Mouse (Mus musculus) right cerebral cortex, postnatal 25 days (tissue): ENCODE data around the gene Rabgap1l.
A peak's percentile ranks its signal among the peaks of the same experiment; 100 is the strongest.
"Not testable (repeated sequence)": the region's sequence is repeated elsewhere in the genome, so short reads cannot be mapped to it uniquely, and the experiment has no call there.

Experiments used
- DNase-seq: peaks from one replicate; pipeline ENCODE4 v3.0.0; 2022

Rabgap1l gene

DNA sequence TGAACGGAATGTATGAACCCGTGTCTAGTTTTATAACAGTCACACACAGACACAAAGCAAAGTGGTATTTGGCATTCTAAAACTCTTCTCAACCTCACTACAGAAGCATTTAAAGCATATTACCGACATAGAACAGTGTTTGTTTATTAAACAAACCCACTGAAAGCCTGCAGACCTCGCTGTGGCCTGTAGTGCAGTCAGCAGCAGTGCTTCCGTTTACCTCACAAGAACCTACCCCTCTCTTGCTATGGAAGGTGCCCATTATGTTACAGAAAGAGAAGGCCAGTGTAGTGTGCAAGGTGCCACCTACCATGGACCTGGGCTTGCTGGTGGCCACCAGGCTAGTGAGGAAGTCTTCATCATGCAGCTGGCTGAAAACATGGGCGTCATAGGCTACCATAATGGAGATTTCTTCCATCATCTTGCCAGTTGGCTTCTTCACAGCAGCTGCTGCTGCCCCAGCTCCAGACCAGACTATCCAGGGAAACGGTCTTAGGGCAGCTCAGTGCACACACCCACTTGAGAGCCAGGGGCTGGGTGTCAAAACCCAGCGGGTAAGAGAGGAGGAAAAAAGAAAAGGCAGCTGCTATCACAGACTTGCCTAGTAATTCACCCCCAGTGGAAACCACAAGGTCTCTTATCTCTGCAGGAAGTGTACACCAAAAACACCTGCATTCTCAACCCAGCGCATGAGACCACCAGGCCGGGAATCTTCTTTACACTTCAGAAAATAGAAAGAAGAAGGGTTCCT is 486.0 kb downstream of the Rabgap1l start:
- no peak for DNase-seq

DNA sequence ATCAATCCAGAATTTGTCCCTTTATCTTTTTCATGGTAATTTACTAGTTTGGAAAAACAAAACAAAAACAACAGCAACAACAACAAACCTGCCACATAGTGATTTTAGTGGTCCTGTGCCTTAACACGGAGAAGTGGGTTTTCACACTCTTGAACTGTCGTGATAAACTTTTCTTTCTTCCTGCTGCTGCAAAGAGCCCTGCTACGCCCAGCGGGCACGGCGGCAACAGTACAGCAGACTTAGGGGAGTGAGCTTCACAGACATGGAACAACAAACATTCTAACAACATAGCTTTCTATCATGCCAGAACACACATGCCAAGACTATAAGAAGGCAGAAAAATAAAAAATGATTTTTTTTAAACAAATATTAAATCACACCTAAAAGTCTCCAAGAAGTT is 486.7 kb downstream of the Rabgap1l start:
- DNase-seq = no peak

DNA sequence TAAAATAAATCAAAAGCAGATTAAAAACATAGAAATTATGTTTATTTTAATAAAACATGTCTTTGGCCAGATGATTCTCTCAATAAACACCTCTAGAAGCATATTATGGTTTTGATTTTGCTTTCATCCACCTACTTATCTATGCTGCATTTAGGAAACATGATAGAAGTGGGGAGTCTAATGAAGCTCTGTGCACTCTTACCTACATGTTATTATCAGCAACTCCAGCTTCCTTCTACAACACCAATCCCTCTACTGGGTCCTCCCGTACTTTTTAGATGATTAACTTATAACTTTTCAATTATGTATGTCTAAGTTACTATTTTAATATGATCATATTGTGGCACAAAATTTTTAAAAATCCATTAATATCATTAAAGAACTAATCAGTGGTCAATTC is 487.2 kb downstream of the Rabgap1l start:
- no peak for DNase-seq

DNA sequence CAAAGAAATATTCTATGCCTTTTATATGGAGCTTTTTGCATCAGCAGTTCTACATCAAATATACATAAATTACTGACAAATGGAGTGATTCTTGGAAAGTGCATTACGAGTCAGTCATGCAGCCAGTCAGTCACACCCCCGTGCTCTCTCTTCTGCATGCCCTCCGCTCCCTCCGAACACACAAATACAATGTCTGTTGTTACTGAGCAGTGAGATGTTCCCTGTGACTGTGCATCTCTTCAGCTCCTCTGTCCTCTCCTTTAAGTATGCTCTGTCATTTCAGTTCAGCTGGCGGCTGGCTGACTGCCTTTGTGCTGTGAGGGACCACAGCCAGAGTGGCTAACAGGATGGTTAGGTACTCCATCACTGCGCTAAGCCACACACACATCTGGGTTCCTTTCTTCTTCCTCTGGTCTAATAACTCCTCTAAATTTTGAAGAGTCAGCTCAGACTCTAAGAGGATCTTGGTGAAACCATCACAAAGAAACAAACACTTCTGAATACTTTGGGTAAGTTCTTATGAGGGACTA is 488.0 kb downstream of the Rabgap1l start:
- DNase-seq = no peak

DNA sequence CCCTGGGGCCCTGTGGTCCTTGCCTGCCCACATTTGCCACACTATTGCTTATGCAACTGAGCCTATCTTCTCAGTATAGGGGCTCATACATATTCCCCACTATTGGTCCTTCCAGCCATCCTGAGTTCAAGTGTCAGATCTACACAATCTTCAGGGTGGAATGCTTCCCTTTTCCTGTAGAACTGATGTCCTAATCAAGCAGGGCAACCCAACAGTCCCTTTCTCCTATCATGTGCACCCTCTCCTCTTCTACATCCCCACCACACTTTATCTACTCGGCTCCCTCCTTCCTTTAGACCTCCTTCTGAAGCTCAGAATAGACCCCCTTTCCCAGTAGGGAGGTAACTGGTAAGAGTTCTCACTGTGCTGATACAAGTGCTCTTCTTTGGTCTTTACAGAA is 490.7 kb downstream of the Rabgap1l start:
- DNase-seq = no peak

DNA sequence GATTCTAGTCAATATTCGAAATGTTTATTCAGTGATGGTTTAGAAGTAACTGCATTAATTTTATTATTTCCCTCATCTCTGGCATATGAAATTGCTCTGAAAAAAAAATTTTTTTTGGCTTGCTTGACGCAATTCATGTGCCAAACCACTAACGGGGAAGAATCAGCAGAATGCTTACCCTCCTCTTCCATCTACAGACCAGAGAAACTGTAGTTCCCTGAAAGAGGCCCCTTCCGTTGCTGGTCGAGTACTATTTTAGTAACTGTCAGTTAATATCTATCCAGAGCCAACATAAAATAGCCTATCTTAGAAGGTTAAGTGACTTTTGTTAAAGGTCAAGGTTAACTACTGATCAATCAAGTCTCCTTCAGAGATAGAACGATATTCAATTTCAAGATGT is 491.9 kb downstream of the Rabgap1l start:
- no peak for DNase-seq

DNA sequence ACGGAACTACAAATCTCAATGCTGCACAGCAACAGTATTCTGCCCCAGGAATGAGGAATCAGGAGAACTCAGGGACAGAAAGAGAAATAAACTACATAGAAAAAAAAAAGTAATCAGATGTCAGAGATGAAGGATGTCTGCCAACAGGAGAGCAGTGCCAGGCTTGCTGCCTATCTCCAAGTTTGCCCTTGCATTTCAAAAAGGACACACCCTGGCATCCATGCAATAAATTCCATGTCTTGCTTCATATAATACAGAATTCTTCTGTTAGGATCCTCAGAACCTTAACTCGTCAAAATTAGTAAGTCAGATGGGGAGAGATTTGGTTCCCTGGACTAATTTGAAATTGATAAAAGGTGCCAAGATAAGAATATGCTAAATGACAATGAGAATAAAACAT is 492.3 kb downstream of the Rabgap1l start:
- DNase-seq = no peak

DNA sequence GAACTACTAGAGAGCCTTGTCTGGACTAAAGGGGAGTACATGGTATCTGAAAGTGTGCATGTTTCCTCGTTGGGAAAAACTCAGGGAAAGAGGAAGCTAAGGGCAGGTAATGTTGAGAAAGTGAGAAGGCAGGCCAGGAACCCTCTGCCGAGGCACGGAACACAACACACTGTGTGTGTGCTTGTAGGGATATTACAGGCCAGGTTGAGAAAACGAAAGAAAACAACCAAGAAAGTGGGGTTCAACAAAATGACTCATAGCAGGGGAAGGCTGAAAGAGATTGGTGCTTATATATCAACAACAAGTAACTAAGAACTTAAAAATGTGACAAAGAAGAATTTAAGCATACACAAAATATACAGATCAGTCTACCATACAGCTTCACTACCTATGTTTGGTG is 493.0 kb downstream of the Rabgap1l start:
- no peak for DNase-seq

DNA sequence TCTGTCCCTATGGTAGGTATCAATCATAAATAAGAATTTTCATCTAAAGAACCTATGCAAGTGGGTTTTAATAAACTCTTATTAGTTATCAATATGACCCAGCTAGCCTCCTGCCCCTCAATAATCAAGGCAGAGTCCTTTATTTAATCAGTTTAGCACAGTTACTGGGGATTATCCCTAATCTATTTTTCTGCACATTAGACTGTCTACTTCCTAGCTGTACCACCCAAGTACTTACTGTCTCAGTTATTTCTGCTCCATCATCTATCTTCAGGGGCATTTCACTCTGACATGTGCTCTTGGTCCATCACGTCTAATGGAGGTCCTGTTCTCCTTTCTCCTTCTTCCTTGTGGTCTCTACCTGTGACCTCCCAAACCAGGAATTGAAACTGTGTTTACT is 494.1 kb downstream of the Rabgap1l start:
- no peak for DNase-seq

DNA sequence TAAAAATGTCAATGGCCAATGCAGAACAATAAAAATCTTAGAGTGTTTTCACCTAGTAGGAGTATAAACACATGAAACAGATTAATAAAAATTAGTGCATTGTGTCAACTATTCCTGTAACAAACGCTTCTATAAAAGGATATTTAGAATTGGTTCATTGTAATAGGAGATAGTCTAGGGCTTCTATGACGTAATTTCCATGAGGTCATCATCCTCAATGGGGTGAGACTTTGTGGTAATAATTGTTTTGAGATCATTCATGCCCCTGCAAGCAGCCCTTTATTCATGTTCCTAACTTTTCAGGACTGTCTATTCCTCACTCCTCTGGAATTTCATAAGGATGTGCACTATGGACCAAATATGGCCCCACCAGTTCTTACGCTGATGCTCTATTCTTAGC is 495.3 kb downstream of the Rabgap1l start:
- no peak for DNase-seq

DNA sequence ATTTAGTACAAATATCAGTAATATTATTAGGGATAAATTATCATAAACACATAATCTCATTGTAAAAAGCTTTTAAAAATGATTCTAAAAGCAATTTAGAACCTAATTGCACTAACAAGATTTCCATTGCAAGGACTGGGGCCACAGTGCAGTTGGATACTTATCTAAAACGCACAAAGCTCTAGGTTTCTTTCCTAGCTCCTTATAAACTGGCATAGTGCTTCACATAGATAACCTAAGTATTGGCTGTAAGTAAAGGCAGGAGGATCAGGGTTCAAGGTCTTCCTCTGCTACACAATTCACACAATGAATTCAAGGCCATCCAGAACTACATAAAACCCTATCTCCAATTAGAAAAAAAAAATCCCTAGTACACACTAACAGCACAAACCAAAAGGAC is 497.7 kb downstream of the Rabgap1l start:
- no peak for DNase-seq

DNA sequence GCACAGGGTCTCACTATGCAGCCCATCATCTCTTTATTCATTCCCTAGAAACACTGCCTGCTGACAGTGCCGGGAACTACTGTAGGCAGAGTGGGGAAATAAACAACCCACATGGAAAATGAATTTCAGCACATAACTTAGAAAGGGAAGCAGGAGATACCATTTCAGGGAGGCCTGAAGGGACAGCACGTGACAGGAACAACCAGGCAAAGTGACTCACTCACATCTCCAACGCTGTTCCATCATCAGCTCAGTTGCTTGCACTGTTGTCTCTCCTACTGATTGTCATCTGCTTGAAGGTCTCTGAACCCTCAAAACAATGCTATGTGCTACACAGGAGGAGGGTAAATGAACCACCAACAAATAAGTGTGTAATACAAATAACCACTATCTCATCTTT is 499.5 kb downstream of the Rabgap1l start:
- DNase-seq = no peak

DNA sequence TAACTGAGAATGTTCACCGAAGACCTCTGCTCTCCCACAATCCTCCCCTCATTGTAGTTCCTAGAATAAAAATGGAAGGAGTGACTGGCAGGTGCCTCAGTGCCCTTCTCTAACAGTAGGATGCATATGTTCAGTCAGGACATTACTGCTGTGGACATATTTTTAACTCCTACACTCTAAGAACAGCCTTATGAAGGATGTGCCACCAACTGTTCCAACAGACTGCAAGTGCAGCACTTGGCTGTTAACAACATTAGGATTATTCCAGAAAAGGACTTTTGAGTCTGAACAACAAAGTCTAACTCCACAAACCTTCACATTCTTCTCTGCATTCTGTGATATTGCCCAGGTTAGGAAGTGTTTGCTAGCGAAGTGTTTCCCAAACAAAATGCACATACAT is 501.0 kb downstream of the Rabgap1l start:
- DNase-seq = no peak

DNA sequence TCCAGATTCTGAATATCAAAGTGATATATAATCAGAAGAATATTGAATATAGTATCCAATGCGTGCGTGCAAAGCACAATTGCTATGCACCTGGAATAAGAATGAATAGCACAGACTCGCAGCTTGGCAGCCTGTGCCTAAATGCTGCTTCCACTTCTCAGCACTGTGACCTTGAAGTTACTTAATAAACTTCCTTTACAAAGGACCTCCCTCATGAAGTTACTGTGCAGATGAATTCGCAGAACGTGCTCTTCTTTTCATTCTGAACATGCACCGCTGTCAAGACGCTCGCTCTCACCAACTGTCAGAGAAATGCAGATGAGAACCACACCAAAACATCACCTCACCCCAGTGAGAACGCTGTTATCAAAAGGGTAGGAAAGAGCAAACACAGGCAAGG is 502.8 kb downstream of the Rabgap1l start:
- no peak for DNase-seq

DNA sequence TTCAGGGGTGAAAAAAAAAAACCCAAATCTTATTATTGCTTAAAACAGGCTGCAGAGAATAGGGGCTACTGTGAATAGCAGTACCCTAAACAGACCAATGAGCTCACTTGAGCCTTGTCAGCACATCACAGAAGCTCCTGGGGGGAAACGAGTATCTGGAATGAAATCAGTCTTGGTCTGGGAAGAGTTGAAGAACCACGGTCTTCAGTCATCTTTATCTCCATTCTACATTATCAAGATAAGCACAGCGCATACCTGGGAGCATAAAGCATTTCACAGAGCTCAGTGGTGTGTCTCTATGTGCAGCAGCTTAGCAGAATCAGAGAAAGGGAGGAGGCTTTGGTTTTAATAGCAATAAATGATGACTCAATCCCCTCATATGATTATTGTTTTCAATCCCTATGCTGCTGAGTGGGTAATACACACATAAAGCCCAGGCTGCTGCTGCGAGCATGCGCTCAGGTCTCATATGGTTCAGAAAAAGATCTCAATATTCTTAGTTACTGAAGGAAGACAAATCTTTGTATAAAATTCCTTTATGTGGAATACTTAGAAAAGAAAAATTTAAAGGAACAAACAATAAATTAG is 505.9 kb downstream of the Rabgap1l start:
- DNase-seq = no peak

DNA sequence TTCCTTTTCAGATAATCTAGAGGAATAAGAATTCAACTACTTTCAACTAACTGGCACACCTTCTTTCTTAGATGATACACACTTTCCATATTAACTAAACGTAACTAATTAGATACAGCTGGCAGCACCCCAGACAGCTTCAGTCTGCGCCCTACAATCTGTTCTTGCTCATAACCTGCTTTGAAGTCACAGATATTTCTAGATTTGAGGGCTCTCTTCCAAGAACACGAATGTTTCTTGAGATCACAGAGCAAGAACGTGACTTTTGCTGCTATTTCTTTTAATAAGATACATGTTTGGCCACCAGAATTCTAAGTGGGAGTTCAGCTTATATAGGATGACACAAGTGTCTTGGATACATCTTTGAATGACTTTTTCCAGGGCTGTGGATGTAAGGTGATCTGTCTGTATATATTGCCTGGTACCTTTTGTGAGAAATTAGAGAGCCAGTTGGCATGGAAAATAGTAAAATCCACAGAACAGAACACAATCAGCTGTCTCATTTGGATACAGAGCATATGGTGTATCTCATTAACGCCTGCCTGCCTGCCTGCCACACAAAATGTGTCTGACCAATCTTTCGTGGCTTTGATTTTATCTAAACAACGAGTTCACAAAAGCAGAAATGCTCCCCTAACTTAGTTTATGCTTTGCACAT is 506.5 kb downstream of the Rabgap1l start:
- no peak for DNase-seq

DNA sequence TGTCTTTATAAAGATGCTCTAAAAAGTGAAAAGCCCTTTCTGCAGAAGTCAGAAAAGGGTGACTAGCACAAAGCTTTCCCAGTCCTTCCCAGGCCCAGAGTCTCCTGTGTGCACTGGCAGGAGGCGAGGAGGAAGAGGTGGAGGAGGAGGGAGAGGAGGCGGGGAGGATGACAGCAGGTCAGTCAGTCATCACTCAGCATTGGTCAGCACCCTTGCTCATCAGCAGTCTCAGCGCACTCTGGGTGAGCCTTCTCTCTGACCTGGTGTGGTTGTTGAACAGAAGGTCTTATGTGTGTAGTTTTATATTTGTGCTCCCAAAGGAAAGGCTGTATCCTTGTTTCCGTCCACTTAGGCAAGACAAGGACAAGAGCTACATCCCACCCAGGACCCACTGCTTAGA is 508.8 kb downstream of the Rabgap1l start:
- no peak for DNase-seq

DNA sequence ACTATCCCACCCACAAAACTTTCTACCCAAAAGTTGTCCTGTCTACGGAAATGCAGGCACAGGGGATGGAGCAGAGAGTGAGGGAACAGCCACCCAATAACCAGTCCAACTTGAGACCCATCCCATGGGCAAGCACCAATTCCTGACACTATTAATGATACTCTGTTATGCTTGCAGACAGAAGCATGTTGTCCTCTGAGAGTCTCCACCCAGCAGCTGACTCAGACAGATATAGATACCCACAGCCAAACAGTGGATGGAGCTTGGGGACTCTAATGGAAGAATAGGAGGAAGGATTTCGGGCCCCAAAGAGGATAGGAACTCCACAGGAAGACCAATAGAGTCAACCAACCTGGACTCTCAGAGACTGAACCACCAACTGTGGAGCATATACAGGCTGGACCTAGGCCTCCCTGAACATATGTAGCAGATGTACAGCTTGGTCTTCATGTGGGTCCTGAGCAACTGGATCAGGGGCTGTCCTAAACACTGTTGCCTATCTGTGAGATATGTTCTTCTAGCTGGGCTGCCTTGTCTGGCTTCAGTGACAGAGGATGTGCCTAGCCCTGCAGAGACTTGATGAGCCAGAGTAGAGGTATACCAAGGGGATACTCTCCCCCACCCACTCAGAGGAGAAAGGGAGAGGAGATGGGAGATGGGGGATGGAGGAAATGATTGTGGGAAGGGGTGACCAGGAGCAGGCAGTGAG is 510.7 kb downstream of the Rabgap1l start:
- not testable (repeated sequence) for DNase-seq

DNA sequence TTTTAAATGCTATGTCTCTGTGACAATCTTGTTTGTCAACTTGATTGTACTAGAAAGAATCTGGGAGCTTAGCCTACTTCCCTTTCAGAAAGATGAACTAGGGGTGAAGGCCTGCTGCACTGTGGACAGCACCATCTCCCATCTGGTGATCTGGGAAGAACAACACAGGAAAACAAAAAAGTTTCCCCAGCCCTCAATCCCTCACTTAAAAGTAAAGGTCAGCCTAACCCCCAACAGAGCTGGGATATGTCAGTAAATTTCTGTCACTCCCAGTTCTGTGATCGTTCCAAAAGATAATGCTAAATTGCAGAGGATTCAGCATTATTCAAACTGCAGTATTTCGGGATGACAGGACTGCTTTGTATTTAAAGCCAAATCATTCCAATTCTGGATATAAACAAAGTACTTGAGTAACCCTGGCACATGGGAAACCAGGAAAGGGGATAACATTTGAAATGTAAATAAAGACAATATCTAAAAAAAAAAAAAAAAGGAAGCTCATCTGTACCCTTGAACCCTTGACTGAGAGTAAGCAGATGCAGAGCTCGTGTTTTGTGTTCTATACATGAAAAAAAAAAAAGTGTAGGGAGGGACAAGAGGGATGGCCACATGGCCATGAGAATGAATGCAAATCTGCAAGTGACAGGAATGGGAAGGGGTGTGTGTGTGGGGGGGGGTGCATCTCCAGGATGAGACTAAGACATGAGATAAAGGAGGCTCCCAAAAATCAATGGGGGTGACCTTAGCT is 511.5 kb downstream of the Rabgap1l start:
- DNase-seq = no peak

DNA sequence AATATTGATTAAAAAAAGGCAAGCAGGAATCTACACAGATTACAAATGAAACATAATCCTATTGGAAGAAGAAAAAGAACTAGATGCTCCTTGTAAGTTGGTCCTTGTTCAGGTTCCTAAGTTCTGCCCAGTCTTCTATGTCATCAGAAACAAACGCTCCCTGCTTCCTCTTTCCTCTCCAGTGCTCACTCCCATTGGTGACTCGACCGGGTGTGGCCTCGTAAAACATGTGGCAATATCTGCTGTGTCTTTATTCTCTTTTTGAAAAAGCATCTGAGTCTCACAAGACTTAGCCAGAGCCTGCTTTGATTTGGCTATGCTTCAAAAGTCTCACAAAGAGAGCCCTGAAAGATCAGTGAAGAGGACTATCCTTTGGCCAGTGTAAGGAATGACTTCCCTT is 512.4 kb downstream of the Rabgap1l start:
- DNase-seq = no peak

DNA sequence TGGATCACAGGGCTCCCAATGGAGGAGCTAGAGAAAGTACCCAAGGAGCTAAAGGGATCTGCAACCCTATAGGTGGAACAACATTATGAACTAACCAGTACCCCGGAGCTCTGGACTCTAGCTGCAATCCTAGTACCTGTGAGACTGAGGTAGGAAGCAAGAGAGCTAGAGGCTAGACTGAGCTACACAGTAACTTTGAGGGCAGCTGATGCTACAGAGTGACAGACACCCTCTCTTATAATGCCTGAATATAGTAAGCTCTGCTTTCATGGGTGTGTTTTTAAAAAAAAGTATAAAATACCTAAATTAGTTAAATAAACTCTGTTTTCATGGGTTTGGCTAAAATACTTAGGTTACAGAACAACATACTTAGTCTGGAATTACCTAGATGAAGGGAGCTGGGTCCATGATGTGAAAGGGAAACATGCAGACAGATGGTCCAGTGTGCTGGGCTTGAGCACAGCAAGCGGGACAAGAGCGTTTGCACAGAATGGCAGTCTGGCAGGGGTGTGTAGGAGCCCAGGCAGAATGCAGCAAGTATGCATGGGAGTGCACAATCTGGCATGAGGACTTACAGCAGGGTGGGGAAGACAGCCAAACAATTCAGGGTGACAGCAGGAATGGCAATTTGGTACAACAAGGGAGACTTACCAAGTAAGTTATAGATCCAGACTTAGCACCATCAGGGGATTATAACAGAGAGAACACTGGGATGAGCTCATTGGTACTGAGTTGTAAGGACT is 514.9 kb downstream of the Rabgap1l start:
- peak; percentile 48 for DNase-seq

DNA sequence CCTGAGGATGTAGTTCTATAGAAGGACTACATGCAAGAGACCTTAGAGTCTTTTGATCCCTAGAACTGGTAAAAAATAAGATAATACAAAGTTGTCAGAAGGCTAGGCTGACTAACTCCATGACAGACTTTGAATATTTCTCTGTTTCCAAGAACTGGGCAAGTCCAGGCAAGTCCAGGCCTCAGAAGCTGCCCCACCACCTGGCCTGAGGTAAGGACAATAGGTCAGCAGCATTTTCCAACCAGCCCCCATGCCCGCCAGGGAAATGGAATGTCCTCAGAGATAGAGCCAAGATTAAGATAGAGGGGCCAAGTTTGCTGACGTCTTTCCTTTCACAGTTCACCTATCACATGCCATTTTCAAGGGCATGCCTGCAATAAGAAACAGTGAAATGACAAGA is 517.8 kb downstream of the Rabgap1l start:
- no peak for DNase-seq
